Mouse (Mus musculus) thymus, adult 2 months (tissue): Measurements from ENCODE around the gene Mcm2.

ENCODE experiments used
- CTCF ChIP-seq: fragments of 200-500 bp; IDR thresholded peaks from 2 replicates; pipeline ENCODE4 v1.5.1; 2012; ENCODE audit warnings: mild to moderate bottlenecking, control low read depth, low read length, moderate library complexity, borderline replicate concordance; ENCODE audit not compliant: control insufficient read depth, poor library complexity, insufficient read depth; ENCODE audit errors: extremely low read depth
- POLR2A ChIP-seq: fragments of 200-500 bp; IDR thresholded peaks from 2 replicates; pipeline ENCODE4 v1.6.1; 2012; ENCODE audit warnings: mild to moderate bottlenecking, low read length, control low read depth, moderate library complexity; ENCODE audit not compliant: control insufficient read depth, poor library complexity, insufficient read depth; ENCODE audit errors: extremely low read depth

GRCm38 (mm10) chr6:88901471-88901870 lies 2.9 kb upstream of the Mcm2 start:
- TF ChIP-seq CTCF (no peak), POLR2A (no peak)
